Mouse (Mus musculus) G1E (cell line): Measurements from ENCODE around the gene Znrf1. TPM values are rescaled to one million over a fixed set of nuclear protein-coding genes. Genes with fewer than 3 reads are reported as not detected.

ENCODE experiments used
- ATAC-seq: 2 replicates; pipeline ENCODE4 v1.8.0; 2016; ENCODE audit warnings: mild to moderate bottlenecking; ENCODE audit not compliant: insufficient number of reproducible peaks, poor library complexity, low FRiP score, severe bottlenecking; ENCODE audit errors: extremely low read depth
- DNase-seq: peaks from one replicate; pipeline ENCODE4 v3.0.0; 2012; ENCODE audit warnings: low spot score
- H3K27me3 ChIP-seq: 2 replicates; pipeline ENCODE4 v1.6.1; 2012; ENCODE audit warnings: mild to moderate bottlenecking, low read length, inconsistent platforms; ENCODE audit not compliant: insufficient read depth
- H3K36me3 ChIP-seq: replicated peaks from 2 replicates; pipeline ENCODE3; 2012; ENCODE audit warnings: mild to moderate bottlenecking, inconsistent platforms
- H3K4me1 ChIP-seq: 2 replicates; pipeline ENCODE4 v1.6.1; 2012; ENCODE audit warnings: low read depth, low read length, inconsistent platforms, mixed read lengths; ENCODE audit not compliant: insufficient read depth
- H3K4me3 ChIP-seq: 2 replicates; pipeline ENCODE4 v1.5.1; 2012; ENCODE audit warnings: low read depth, mild to moderate bottlenecking, inconsistent platforms, low read length, moderate library complexity, mixed read lengths
- H3K9me3 ChIP-seq: replicated peaks from 2 replicates; pipeline ENCODE4 v1.6.1; 2012; ENCODE audit warnings: inconsistent platforms
- CTCF ChIP-seq: IDR thresholded peaks from 2 replicates; pipeline ENCODE4 v1.5.1; 2012; ENCODE audit warnings: low read depth, low read length, inconsistent platforms, mixed read lengths
- GATA1 ChIP-seq: IDR thresholded peaks from 2 replicates; pipeline ENCODE4 v1.6.1; 2012; ENCODE audit warnings: borderline replicate concordance, low read length, inconsistent platforms, mixed read lengths
- GATA2 ChIP-seq: IDR thresholded peaks from 2 replicates; pipeline ENCODE4 v1.6.1; 2012; ENCODE audit warnings: low read depth, low read length, inconsistent platforms, borderline replicate concordance
- POLR2AphosphoS5 ChIP-seq: IDR thresholded peaks from 2 replicates; pipeline ENCODE4 v1.6.1; 2012; ENCODE audit warnings: low read depth, low read length, inconsistent platforms; ENCODE audit not compliant: insufficient replicate concordance
- TAL1 ChIP-seq: conservative IDR thresholded peaks from 2 replicates; pipeline ENCODE4 v1.6.1; 2012; ENCODE audit warnings: low read depth, low read length, inconsistent platforms, mixed read lengths
- polyA plus RNA-seq: library from polyadenylated mRNA; stranded (reverse); fragments of >175 nt; gene quantifications from 2 replicates; pipeline ENCODE4 v1.2.3, GENCODE M21; 2012
- total RNA-seq, 2 experiments: library from RNA; stranded (forward) in 1 of 2; stranded (reverse) in 1 of 2; fragments of 200-1000 nt in 1 of 2; fragments of >200 nt in 1 of 2; fragmentation: Nextera tagmentation in 1 of 2; gene quantifications; 2 replicates each; pipeline ENCODE4 v1.2.3; 2014 to 2017

Znrf1 gene
- total and polyA plus RNA-seq, 3 experiments = 22.8 to 62.8 (median 47.6) TPM

GRCm38 (mm10) chr8:111626528-111626820 is 90.6 kb downstream of the Znrf1 start:
- H3K27me3 ChIP-seq = peaks cover 26% of the 10 kb centered on the region
- peaks cover 46% of the 10 kb centered on the region for H3K36me3 ChIP-seq
- no peak for DNase-seq
- TF ChIP-seq TAL1 (no peak), GATA1 (no peak), CTCF (no peak), POLR2AphosphoS5 (no peak), GATA2 (no peak)
- no peak overlapping the region for H3K4me3 ChIP-seq
- peaks cover 71% of the 10 kb centered on the region for H3K4me1 ChIP-seq
- no peaks in the 10 kb centered on the region for H3K9me3 ChIP-seq
- no peak for ATAC-seq

- Histone ChIP-seq H3K27me3 (peaks cover 26% of the 10 kb centered on the region), H3K9me3 (no peaks in the 10 kb centered on the region), H3K4me1 (peaks cover 70% of the 10 kb centered on the region), H3K4me3 (no peak overlapping the region), H3K36me3 (peaks cover 41% of the 10 kb centered on the region)
- DNase-seq = no peak
- ATAC-seq = no peak
- TF ChIP-seq CTCF = no peak
- no peak for TF ChIP-seq GATA2
- TF ChIP-seq GATA1 = no peak
- no peak for TF ChIP-seq TAL1
- no peak for TF ChIP-seq POLR2AphosphoS5
Observed at GRCm38 (mm10) chr8:111626933-111627332, 91.0 kb downstream of the Znrf1 start.

GRCm38 (mm10) chr8:111627923-111628322 is 92.0 kb downstream of the Znrf1 start:
- no peak for DNase-seq
- TF ChIP-seq CTCF = no peak
- no peak for ATAC-seq
- Histone ChIP-seq H3K9me3 (no peaks in the 10 kb centered on the region), H3K4me3 (no peak overlapping the region; the same call in 1 of the 2 replicates), H3K27me3 (peaks cover 29% of the 10 kb centered on the region), H3K36me3 (peaks cover 31% of the 10 kb centered on the region), H3K4me1 (peaks cover 63% of the 10 kb centered on the region)

- ATAC-seq (no peak), DNase-seq (no peak)
- Histone ChIP-seq H3K4me1 (peaks cover 62% of the 10 kb centered on the region), H3K27me3 (peaks cover 33% of the 10 kb centered on the region), H3K36me3 (peaks cover 28% of the 10 kb centered on the region), H3K9me3 (peaks cover 4% of the 10 kb centered on the region; the same call in 1 of the 2 replicates), H3K4me3 (no peak overlapping the region; the same call in 1 of the 2 replicates)
- TF ChIP-seq POLR2AphosphoS5 (no peak), CTCF (no peak)
Observed at GRCm38 (mm10) chr8:111628401-111628800, 92.5 kb downstream of the Znrf1 start.

GRCm38 (mm10) chr8:111628894-111629501 is 93.1 kb downstream of the Znrf1 start:
- Histone ChIP-seq H3K36me3 (peaks cover 24% of the 10 kb centered on the region), H3K9me3 (peaks cover 6% of the 10 kb centered on the region; the same call in 1 of the 2 replicates), H3K4me3 (peak overlapping the region; percentile 46; the same call in 1 of the 2 replicates), H3K27me3 (peaks cover 35% of the 10 kb centered on the region), H3K4me1 (peaks cover 58% of the 10 kb centered on the region)
- TF ChIP-seq TAL1 (no peak), GATA2 (no peak), POLR2AphosphoS5 (no peak), CTCF (no peak), GATA1 (no peak)
- ATAC-seq (no peak), DNase-seq (no peak)

GRCm38 (mm10) chr8:111630105-111630521 is 94.2 kb downstream of the Znrf1 start, which contains the start of gene Ldhd:
TSS of gene Ldhd (minus strand) at chr8:111630374.
- peaks cover 14% of the 10 kb centered on the region for H3K36me3 ChIP-seq
- peaks cover 6% of the 10 kb centered on the region; the same call in 1 of the 2 replicates for H3K9me3 ChIP-seq
- no peak within 1 kb of the TSS for H3K4me3 ChIP-seq
- peaks cover 47% of the 10 kb centered on the region for H3K4me1 ChIP-seq
- DNase-seq (no peak), ATAC-seq (no peak)
- H3K27me3 ChIP-seq = peaks cover 35% of the 10 kb centered on the region
- TF ChIP-seq GATA1 = no peak
- TF ChIP-seq POLR2AphosphoS5 = no peak
- TF ChIP-seq CTCF = no peak
- no peak for TF ChIP-seq GATA2

GRCm38 (mm10) chr8:111631589-111631988 is 95.7 kb downstream of the Znrf1 start:
- Histone ChIP-seq H3K36me3 (peaks cover 10% of the 10 kb centered on the region), H3K4me1 (peaks cover 37% of the 10 kb centered on the region), H3K27me3 (peaks cover 40% of the 10 kb centered on the region), H3K4me3 (no peak overlapping the region), H3K9me3 (peaks cover 6% of the 10 kb centered on the region; the same call in 1 of the 2 replicates)
- DNase-seq = no peak
- ATAC-seq = no peak
- TF ChIP-seq TAL1 = no peak
- TF ChIP-seq POLR2AphosphoS5 = no peak
- no peak for TF ChIP-seq GATA1
- TF ChIP-seq GATA2 = no peak
- TF ChIP-seq CTCF = no peak
